Mouse (Mus musculus): ENCODE measurements around the gene Ceacam16.

DNA sequence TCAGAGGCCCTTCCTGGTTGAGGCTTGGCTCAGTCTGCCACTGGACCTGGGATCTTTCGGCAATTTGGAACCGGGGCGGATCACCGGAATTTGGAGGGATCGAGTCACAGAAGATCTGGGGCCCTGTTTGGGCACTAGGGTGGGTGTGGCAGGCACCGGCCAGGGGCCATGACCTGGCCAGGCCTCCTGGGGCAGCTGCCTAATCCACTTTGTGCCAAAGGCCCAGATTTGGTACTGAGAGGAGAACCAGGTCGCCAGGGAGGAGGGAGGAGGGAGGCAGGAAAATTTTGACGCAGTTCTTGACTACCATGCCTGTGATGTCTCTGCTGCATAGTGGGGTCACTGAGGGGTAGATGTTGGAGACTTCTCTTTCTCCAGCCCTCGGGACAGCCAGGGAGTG is at the start of gene Ceacam16:
- no peak for TF ChIP-seq CTCF (IDR thresholded peaks at IDR 0.05; ENCODE audit: low read depth, low read length)
- TF ChIP-seq POLR2A (IDR thresholded peaks at IDR 0.05; ENCODE audit: extremely low read depth, insufficient read depth, low read length), result no peak

Data from liver, adult 2 months (tissue).